Mouse (Mus musculus) stomach, postnatal 0 days (tissue): ENCODE measurements around the gene Ctnna3. TPM values are rescaled to one million over a fixed set of nuclear protein-coding genes. Genes with fewer than 3 reads are reported as not detected.
A peak's percentile ranks its signal among the peaks of the same experiment; 100 is the strongest.
"Not testable (repeated sequence)": the region's sequence is repeated elsewhere in the genome, so short reads cannot be mapped to it uniquely, and the experiment has no call there.

ENCODE experiments used
- ATAC-seq: fragments of 200-750 bp; cut with Nextera tagmentation; 2 replicates; pipeline ENCODE4 v1.8.0; 2017; ENCODE audit not compliant: low FRiP score, low TSS enrichment
- DNase-seq: peaks from one replicate; pipeline ENCODE4 v3.0.0-alpha.2; 2016; ENCODE audit warnings: low spot score
- H3K27ac ChIP-seq: fragments of 300-500 bp; sonication (generic); replicated peaks from 2 replicates; pipeline ENCODE4 v1.5.1; 2014; ENCODE audit warnings: mild to moderate bottlenecking, control low read depth
- H3K27me3 ChIP-seq: fragments of 300-500 bp; sonication (generic); 2 replicates; pipeline ENCODE4 v1.6.1; 2014; ENCODE audit warnings: low read length; ENCODE audit not compliant: control insufficient read depth, insufficient read depth
- H3K36me3 ChIP-seq: fragments of 300-500 bp; sonication (generic); 2 replicates; pipeline ENCODE4 v1.6.1; 2014; ENCODE audit warnings: low read length, mixed read lengths; ENCODE audit not compliant: control insufficient read depth, insufficient read depth
- H3K4me1 ChIP-seq: fragments of 300-500 bp; sonication (generic); replicated peaks from 2 replicates; pipeline ENCODE4 v1.6.1; 2014; ENCODE audit warnings: antibody characterized with exemption; ENCODE audit not compliant: control insufficient read depth, insufficient read depth
- H3K4me2 ChIP-seq: fragments of 300-500 bp; sonication (generic); replicated peaks from 2 replicates; pipeline ENCODE4 v1.6.1; 2014; ENCODE audit warnings: low read depth, mild to moderate bottlenecking, control low read depth, moderate library complexity
- H3K4me3 ChIP-seq: fragments of 300-500 bp; sonication (generic); 2 replicates; pipeline ENCODE4 v1.5.1; 2014; ENCODE audit warnings: low read depth, low read length, control low read depth
- H3K9ac ChIP-seq: fragments of 300-500 bp; sonication (generic); 2 replicates; pipeline ENCODE4 v1.6.1; 2014; ENCODE audit warnings: mild to moderate bottlenecking, low read length, control low read depth, mixed read lengths
- H3K9me3 ChIP-seq: fragments of 300-500 bp; sonication (generic); 2 replicates; pipeline ENCODE4 v1.6.1; 2016; ENCODE audit warnings: low read length; ENCODE audit not compliant: control insufficient read depth
- CTCF ChIP-seq: IDR thresholded peaks from 2 replicates; pipeline ENCODE4 v1.5.1; 2016; ENCODE audit warnings: antibody characterized with exemption, low read depth, mild to moderate bottlenecking, moderate library complexity
- EP300 ChIP-seq: optimal IDR thresholded peaks from 2 replicates; pipeline ENCODE3; 2016; ENCODE audit warnings: antibody characterized with exemption
- WGBS: fragments of 180-500 bp; shearing (Covaris S2); extraction: QIAGEN DNeasy Blood & Tissue Kit; methylation state at CpG from one replicate; pipeline ENCODE4 v1.1.7; 2014; 5-methylcytosine and 5-hydroxymethylcytosine counted together
- polyA plus RNA-seq: library from polyadenylated mRNA; unstranded; fragments of >200 nt; fragmentation: Nextera tagmentation; extraction: Ambion mirVana; gene quantifications from 2 replicates; pipeline ENCODE4 v1.2.1, GENCODE M21; 2015

Gene Ctnna3
- polyA plus RNA-seq = 0.27 and 0.35 TPM in 2 replicates

DNA sequence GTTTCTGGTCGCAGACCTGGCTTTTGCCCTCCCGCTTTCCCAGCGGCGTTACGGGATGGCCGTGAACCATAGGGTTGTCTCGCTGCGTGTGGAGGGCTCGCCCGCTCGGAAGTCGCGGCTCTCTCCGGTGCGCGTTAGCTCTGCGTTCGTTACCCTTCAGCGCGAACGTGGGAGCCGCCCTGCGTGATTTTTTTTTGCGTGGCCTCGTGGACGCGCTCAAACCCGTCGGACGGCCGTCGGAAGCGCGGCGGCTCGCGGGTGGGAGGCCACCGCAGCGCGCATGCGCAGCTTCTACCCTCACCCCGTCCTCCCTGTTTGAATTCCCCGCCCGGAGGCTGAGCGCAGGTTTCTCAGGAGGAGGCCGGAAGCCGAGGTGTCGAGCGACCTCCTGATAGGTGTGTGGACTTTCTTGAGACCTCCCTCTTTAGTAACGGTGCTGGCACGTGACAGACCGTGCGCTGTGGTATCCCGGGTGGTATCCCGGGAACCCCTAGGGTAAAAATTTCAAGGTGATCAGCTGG is at the start of gene Ctnna3:
Gene Ctnna3, plus strand, starts transcription at position 314 of the 521 bp plus-strand sequence.
- H3K4me2 ChIP-seq = peak within 1 kb of the TSS; percentile 56
- H3K9me3 ChIP-seq = no peaks in the 10 kb centered on the region
- DNase-seq = peak; percentile 92
- TF ChIP-seq EP300 (peak; percentile 5), CTCF (no peak)
- no peaks in the 10 kb centered on the region for H3K36me3 ChIP-seq
- ATAC-seq = peak; percentile 96
- no peaks in the 10 kb centered on the region for H3K4me1 ChIP-seq
- under 1% methylated on average over 55 of the region's 55 CpGs for WGBS
- peak within 1 kb of the TSS; percentile 72 for H3K9ac ChIP-seq
- H3K27me3 ChIP-seq = no peaks in the 10 kb centered on the region
- peak within 1 kb of the TSS; percentile 80 for H3K4me3 ChIP-seq
- peak within 1 kb of the TSS; percentile 80 for H3K27ac ChIP-seq

DNA sequence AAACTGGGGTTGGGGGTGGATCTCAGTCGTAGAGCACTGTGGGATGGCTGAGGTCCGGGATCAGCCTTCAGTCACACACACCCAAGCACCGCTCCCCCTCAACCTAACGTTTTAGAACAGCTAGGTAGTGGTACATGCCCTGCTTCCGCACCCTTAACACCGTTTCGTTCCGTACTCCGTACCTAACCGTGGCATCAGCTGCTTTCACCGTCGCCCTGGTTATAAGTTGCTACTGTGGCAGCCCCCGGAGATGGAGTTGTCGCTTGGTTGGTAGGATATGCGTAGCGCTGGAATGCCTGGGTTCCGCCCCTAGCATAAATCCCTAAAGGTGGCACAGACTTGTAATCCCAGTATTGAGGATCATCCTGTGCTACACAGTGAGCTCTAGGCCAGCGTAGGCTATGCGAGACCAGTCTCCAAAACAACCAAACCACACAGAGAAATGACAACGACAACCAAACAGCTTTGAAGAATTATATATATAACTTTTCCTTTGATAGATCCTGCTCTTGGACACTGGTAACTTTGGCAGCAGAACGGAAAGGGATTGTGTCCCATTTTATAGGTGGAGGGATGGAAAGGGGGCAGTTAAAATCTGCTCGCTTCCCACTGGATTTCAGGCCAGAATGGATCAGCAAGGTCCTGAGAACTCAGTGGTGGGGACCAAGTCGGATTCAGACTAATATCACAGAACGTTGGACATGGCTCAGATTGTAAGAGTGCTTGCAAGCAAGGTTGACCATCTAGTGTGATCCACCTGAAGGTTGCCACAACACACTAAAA is 48.2 kb upstream of the Ctnna3 start, which contains the start of gene Sirt1:
Gene Sirt1, minus strand, starts transcription at position 207 of the 783 bp plus-strand sequence.
- peak; percentile 18 for DNase-seq
- ATAC-seq = no peak
- Histone ChIP-seq H3K4me1 (0 out of 2 replicates have a peak, but pooled peaks cover 2% of the 10 kb centered on the region), H3K36me3 (no peaks in the 10 kb centered on the region), H3K27ac (no peak within 1 kb of the TSS), H3K9ac (peak within 1 kb of the TSS; percentile 66), H3K4me2 (peak within 1 kb of the TSS; percentile 81), H3K27me3 (no peaks in the 10 kb centered on the region), H3K9me3 (no peaks in the 10 kb centered on the region), H3K4me3 (peak within 1 kb of the TSS; percentile 64)
- 5% methylated on average over 24 of the region's 24 CpGs for WGBS
- no peak for TF ChIP-seq EP300
- no peak for TF ChIP-seq CTCF

DNA sequence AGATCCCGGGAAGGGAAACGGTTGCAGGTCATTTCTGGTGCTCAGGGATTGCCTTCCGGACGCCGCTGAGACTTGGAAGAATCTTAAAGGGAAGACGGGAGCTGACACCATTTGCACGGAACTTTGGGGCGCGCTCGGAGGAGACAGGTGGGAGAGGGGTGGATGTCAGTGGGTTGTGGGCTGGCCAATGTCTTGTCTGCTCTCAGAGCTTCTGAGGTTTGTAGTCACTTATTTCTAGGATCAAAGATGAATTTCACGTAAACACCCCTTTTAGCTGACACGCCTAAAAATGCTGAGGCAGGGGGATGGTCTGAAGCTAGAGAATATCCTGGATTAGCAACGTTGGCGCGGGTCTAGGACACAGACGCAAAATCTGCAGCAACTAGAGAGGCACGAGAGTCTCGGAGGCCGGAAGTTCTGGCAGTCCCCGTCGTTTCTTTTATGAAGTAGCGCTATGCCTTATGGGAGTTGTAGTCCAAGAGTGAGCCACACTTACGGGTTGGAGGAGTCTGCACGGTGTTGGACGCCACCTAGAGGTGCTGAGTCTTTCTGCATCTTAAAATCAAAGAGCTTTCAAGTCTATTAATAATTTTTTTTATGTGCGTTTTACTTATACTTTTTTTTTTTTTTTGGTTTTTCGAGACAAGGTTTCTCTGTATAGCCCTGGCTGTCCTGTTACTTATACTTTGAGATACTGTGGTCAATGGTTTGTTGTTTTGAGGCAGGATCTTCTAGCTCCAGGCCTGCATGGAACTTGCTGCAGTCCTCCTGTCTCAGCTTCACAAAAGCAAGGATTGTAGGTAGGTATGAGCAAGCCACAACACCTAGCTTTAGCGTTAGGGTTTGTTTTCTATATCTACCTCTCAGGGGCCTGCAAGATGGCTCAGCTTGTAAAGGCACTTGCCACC is 47.3 kb upstream of the Ctnna3 start, which contains the start of gene Dnajc12:
Gene Dnajc12, plus strand, starts transcription at position 72 of the 908 bp plus-strand sequence.
- under 1% methylated on average over 28 of the region's 28 CpGs for WGBS
- Histone ChIP-seq H3K4me2 (peak within 1 kb of the TSS; percentile 81), H3K27me3 (no peaks in the 10 kb centered on the region), H3K36me3 (no peaks in the 10 kb centered on the region), H3K4me3 (peak within 1 kb of the TSS; percentile 64), H3K9ac (peak within 1 kb of the TSS; percentile 66), H3K9me3 (no peaks in the 10 kb centered on the region), H3K4me1 (0 out of 2 replicates have a peak, but pooled peaks cover 2% of the 10 kb centered on the region), H3K27ac (no peak within 1 kb of the TSS)
- TF ChIP-seq EP300 (no peak), CTCF (peak; percentile 90)
- ATAC-seq = peak; percentile 96
- DNase-seq = peak; percentile 86

DNA sequence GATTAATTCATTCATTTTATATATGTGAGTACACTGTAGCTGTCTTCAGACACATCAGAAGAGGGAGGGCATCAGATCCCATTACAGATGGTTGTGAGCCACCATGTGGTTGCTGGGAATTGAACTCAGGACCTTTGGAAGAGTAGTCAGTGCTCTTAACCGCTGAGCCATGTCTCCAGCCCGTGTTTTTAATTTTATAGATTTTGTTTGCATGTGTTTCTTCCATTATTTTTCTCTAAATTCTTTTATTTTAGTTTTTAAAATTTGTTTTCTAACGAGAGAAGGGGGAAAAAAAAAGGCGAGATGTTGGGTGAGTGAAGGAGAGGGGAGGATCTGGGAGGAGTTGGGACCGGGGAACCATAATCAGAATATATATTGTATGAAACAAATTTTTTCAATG is 44.0 kb upstream of the Ctnna3 start:
- not testable (repeated sequence) for ATAC-seq, H3K4me1 ChIP-seq, H3K27me3 ChIP-seq, H3K27ac ChIP-seq, DNase-seq, H3K36me3 ChIP-seq, H3K9ac ChIP-seq, H3K9me3 ChIP-seq
- H3K4me3 ChIP-seq = peak overlapping the region; percentile 58
- peak overlapping the region; percentile 69 for H3K4me2 ChIP-seq
- WGBS = 31% methylated on average over 5 of the region's 5 CpGs

DNA sequence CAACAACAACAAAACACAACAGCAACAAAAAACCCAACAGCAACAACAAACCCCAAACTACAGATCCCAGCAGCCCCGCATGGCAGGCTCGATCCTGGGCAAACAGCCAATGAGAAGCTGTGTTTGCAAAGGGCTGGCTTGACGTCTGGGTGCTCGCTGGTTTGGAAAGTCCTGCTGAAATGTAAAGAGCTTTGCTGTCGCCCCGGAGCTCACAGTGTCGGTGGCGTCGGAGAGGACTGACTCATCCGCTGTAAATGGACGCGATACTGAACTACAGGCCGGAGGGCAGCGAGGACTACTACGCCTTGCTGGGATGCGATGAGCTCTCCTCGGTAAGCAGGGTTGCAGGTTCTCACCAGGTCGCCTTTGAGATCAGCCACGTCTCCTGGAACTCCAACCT is 43.5 kb upstream of the Ctnna3 start:
- ATAC-seq (peak; percentile 74), DNase-seq (peak; percentile 87)
- TF ChIP-seq CTCF (no peak), EP300 (no peak)
- Histone ChIP-seq H3K4me2 (peak overlapping the region; percentile 69), H3K36me3 (no peaks in the 10 kb centered on the region), H3K4me3 (peak overlapping the region; percentile 58), H3K27ac (peak overlapping the region; percentile 58; the same call in 1 of the 2 replicates), H3K4me1 (0 out of 2 replicates have a peak, but pooled peaks cover 2% of the 10 kb centered on the region), H3K27me3 (no peaks in the 10 kb centered on the region), H3K9me3 (no peaks in the 10 kb centered on the region), H3K9ac (peak overlapping the region; percentile 71)
- WGBS = under 1% methylated on average over 19 of the region's 19 CpGs
